Comparison of ENCODE assay signal across 8 mouse cellular contexts in the genomic region with DNA sequence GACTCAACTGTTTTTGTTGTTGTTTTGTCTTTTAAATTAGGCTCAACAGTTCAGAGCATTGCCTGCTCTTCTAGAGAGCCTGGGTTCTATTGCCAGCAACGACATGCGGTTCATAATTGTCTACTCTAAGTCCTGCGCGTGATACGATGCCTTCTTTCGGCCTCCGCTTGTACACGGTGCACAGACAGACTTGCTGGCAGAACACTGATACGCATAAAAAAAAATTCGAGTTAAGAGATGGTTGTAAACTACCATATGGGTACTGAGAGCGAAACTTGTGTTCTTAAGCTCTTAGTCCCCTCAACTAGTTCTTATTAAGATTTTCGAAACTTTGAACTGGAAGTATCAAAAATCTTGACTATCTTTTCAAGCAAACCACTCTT. TPM values are rescaled to one million over a fixed set of nuclear protein-coding genes. Genes with fewer than 3 reads are reported as not detected.
DNase-seq lines count a peak whose midpoint lies in the region; ATAC-seq and TF ChIP-seq lines count a peak whose summit lies in the region.

No protein-coding gene starts in this region.

- under 1% methylated on average over 12 of the region's 12 CpGs for WGBS in heart, adult 2 months

- intact Hi-C loops in heart, adult 2 months (cut with DNase I): loop anchor here (2.0 kb wide), 1 partner anchor 29 kb away; the partner anchor contains the start of gene Snx8
- intact Hi-C loops in heart, postnatal 10 days (cut with DNase I): no loop called here

- no peak for TF ChIP-seq EP300 in heart, adult 2 months (IDR thresholded peaks at IDR 0.05; ENCODE audit: insufficient read depth, low read depth, low read length)

- peak in 1 of 2 experiments; percentile 25 for DNase-seq in heart, adult 2 months
- DNase-seq in heart, postnatal 10 days: no peak
- DNase-seq in kidney, postnatal 14 days: peak; percentile 23
- no peak for DNase-seq in adrenal gland, adult 8-10 months
- DNase-seq in retina, embryonic 14.5 days (ENCODE audit: low spot score): no peak

- H3ac ChIP-seq in myocyte (ENCODE audit: control insufficient read depth, insufficient read length): peak overlapping the region; percentile 88

- ATAC-seq in CD4-positive, CD25-positive, alpha-beta regulatory T cell, adult 4 months: peak; percentile 5

- peaks cover 6% of the 10 kb centered on the region for H3K4me1 ChIP-seq in heart, adult 2 months (ENCODE audit: control insufficient read depth, insufficient read depth, low read length)
- H3K4me1 ChIP-seq in embryonic fibroblast, embryonic 13.5 days (ENCODE audit: control insufficient read depth, insufficient read depth, low read length): no peaks in the 10 kb centered on the region

- peak overlapping the region; percentile 91 for H3K9ac ChIP-seq in heart, adult 2 months (ENCODE audit: low read depth, low read length)

- peak overlapping the region; percentile 93 for H3K4me3 ChIP-seq in heart, adult 2 months
- peak overlapping the region; percentile 84 for H3K4me3 ChIP-seq in embryonic fibroblast, embryonic 13.5 days (ENCODE audit: insufficient read depth, low read length)
- peak overlapping the region; percentile 66 for H3K4me3 ChIP-seq in myocyte

- H3K27me3 ChIP-seq in heart, adult 2 months (ENCODE audit: control insufficient read depth, insufficient read depth, low read length): no peaks in the 10 kb centered on the region
- H3K27me3 ChIP-seq in myocyte (ENCODE audit: control insufficient read depth, insufficient read depth, insufficient read length): no peaks in the 10 kb centered on the region

- H3K36me3 ChIP-seq in heart, adult 2 months (ENCODE audit: control insufficient read depth, insufficient read depth, low read length): no peaks in the 10 kb centered on the region
- peaks cover 8% of the 10 kb centered on the region for H3K36me3 ChIP-seq in myocyte (ENCODE audit: control insufficient read depth, insufficient read depth)

- H3K27ac ChIP-seq in heart, adult 2 months: peak overlapping the region; percentile 99
- peak overlapping the region; percentile 89 for H3K27ac ChIP-seq in embryonic fibroblast, embryonic 13.5 days (ENCODE audit: insufficient read depth, low read length)

- no peak for TF ChIP-seq CTCF in heart, adult 2 months (IDR thresholded peaks at IDR 0.05)
- no peak for TF ChIP-seq CTCF in embryonic fibroblast, embryonic 13.5 days (IDR thresholded peaks at IDR 0.05; ENCODE audit: borderline replicate concordance, insufficient read depth, low read length)

- H3K79me2 ChIP-seq in heart, adult 2 months (replicated peaks; ENCODE audit: control insufficient read depth, insufficient read depth, low read length): peaks cover 8% of the 10 kb centered on the region
- H3K79me2 ChIP-seq in myocyte (ENCODE audit: control insufficient read depth, insufficient read depth): peaks cover 38% of the 10 kb centered on the region

- no peak for TF ChIP-seq POLR2A in heart, adult 2 months (IDR thresholded peaks at IDR 0.05; ENCODE audit: insufficient read depth, low read depth, low read length)
- no peak; the same call in 1 of the 2 replicates for TF ChIP-seq POLR2A in embryonic fibroblast, embryonic 13.5 days (IDR thresholded peaks at IDR 0.05; ENCODE audit: low read depth, low read length)
- no peak for TF ChIP-seq POLR2A in myocyte (IDR thresholded peaks at IDR 0.05; ENCODE audit: insufficient read length, low read depth)

- peak overlapping the region; percentile 80 for H3K4me2 ChIP-seq in myocyte (ENCODE audit: low read depth)

TF ChIP-seq in myocyte, 11 proteins besides CTCF, POLR2A, EP300 and RAD21:
- TF ChIP-seq TCF12 (IDR thresholded peaks at IDR 0.05; ENCODE audit: insufficient read depth, poor library complexity, severe bottlenecking) (no peak), MYOD1 (IDR thresholded peaks at IDR 0.05; ENCODE audit: control insufficient read depth in 1 of 3, insufficient read length in 2 of 3, low read depth in 2 of 3) (no peak), USF1 (IDR thresholded peaks at IDR 0.05; ENCODE audit: low read depth) (no peak), MYOG (IDR thresholded peaks at IDR 0.05; ENCODE audit: control insufficient read depth in 1 of 3, insufficient read depth in 1 of 3, insufficient read length in 2 of 3, low read depth in 2 of 3) (no peak), REST (IDR thresholded peaks at IDR 0.05; ENCODE audit: insufficient read depth, insufficient read length) (no peak), TCF3 (IDR thresholded peaks at IDR 0.05; ENCODE audit: insufficient read length, low read depth) (no peak), POLR2AphosphoS2 (IDR thresholded peaks at IDR 0.05; ENCODE audit: insufficient read length, low read depth) (no peak), SRF (IDR thresholded peaks at IDR 0.05; ENCODE audit: control insufficient read depth, insufficient read length, low read depth) (no peak), E2F4 (IDR thresholded peaks at IDR 0.05; ENCODE audit: insufficient read depth) (no peak), CEBPB (IDR thresholded peaks at IDR 0.05; ENCODE audit: insufficient read depth, poor library complexity, severe bottlenecking) (no peak), MAX (IDR thresholded peaks at IDR 0.05; ENCODE audit: low read depth) (no peak)
TF ChIP-seq in myocyte: peak in this region for 0.

RNA-seq across cellular contexts. Expression of gene Eif3b, which starts 1.0 kb away (rescaled TPM):
- 10 to 100 TPM; 86.9 to 95.2 TPM for total RNA-seq in heart, adult 2 months (2021)
- polyA plus RNA-seq in heart, adult 2 months (2012; rRNA removed): 49.0 and 59.8 TPM in 2 replicates
- total RNA-seq in heart, postnatal 10 days (2021): 100 to 1,000 TPM; 101 to 105 TPM
- 10 to 100 TPM; 17.8 to 25.9 TPM for polyA plus RNA-seq in CD4-positive, CD25-positive, alpha-beta regulatory T cell, adult 4 months (2017; shearing (Covaris generic))
- polyA plus RNA-seq in embryonic fibroblast, embryonic 13.5 days (2011; ENCODE audit: insufficient read length, low read depth, missing spikeins): 149 and 201 TPM in 2 replicates
- 220 TPM for polyA plus RNA-seq in myocyte (2012; fragmentation: generic; extraction: Trizol)
- total RNA-seq in adrenal gland, adult 8-10 months (2022): 100 to 1,000 TPM; 162 to 201 (median 183) TPM

RNA-seq across cellular contexts. Expression of gene Gm4869, which starts 27.3 kb away (rescaled TPM):
- not detected for total RNA-seq in heart, adult 2 months (2021)
- 0.06 TPM in 1 of 2 replicates, not detected in the other for polyA plus RNA-seq in heart, adult 2 months (2012; rRNA removed)
- not detected for total RNA-seq in heart, postnatal 10 days (2021)
- polyA plus RNA-seq in CD4-positive, CD25-positive, alpha-beta regulatory T cell, adult 4 months (2017; shearing (Covaris generic)): not detected
- not detected in 2 replicates for polyA plus RNA-seq in embryonic fibroblast, embryonic 13.5 days (2011; ENCODE audit: insufficient read length, low read depth, missing spikeins)
- 0.07 TPM for polyA plus RNA-seq in myocyte (2012; fragmentation: generic; extraction: Trizol)
- under 1 TPM in 3 of 4 experiments, not detected in 1; 0.15 to 0.24 (median 0.22) TPM for total RNA-seq in adrenal gland, adult 8-10 months (2022)

RNA-seq across cellular contexts. Expression of gene Snx8, which starts 29.0 kb away (rescaled TPM):
- total RNA-seq in heart, adult 2 months (2021): 10 to 100 TPM; 12.0 to 15.8 TPM
- polyA plus RNA-seq in heart, adult 2 months (2012; rRNA removed): 8.9 and 10.5 TPM in 2 replicates
- 10 to 100 TPM; 17.0 to 18.2 TPM for total RNA-seq in heart, postnatal 10 days (2021)
- polyA plus RNA-seq in CD4-positive, CD25-positive, alpha-beta regulatory T cell, adult 4 months (2017; shearing (Covaris generic)): 1 to 10 TPM in 1 of 2 experiments, under 1 TPM in 1; 0.30 to 6.1 TPM
- polyA plus RNA-seq in embryonic fibroblast, embryonic 13.5 days (2011; ENCODE audit: insufficient read length, low read depth, missing spikeins): 15.2 and 16.4 TPM in 2 replicates
- 50.5 TPM for polyA plus RNA-seq in myocyte (2012; fragmentation: generic; extraction: Trizol)
- 10 to 100 TPM; 14.8 to 21.0 (median 18.5) TPM for total RNA-seq in adrenal gland, adult 8-10 months (2022)
